Mouse (Mus musculus) megakaryocyte, embryonic 14.5 days (primary cell): ENCODE measurements around the gene Babam2.

Source experiments
- FLI1 ChIP-seq: IDR thresholded peaks from 2 replicates; pipeline ENCODE4 v1.6.1; 2012; ENCODE audit warnings: low read length, inconsistent platforms, mixed read lengths
- GATA1 ChIP-seq: IDR thresholded peaks from 3 replicates; pipeline ENCODE4 v1.6.1; 2012; ENCODE audit warnings: mixed read lengths, low read length, inconsistent platforms, borderline replicate concordance

DNA sequence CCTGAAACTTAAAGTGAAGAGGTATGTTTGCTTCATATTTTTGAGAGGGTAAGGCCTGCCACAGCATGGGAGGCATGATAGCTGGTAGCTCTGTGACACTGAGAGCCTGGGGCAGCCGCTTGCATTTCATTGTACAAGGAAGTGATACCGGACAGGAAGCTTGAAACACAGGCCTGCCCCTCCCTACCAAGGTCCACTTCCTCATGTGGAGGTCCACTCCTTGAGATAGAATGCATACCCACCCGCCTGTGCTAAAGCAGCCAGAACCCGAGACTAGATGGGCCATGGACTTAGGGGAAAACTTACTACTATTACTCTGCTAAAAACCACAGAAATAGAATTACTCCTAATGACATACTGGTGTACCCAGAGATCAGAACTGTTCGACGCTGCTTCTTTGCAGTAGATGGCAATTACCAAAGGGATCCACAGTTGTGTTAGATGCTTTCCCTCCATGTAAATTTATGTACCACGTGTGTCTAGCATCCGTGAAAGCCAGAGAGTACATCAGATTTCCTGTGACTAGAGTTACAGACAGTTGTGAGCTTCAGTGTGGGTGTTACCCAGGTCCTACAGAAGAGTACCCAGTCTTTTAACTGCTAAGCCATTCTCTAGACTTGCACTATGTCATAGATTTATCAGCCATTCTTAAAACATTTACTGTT, 173.5 kb downstream of the Babam2 start:
- TF ChIP-seq GATA1 (no peak), FLI1 (no peak)
